Mouse (Mus musculus) myocyte (in vitro differentiated cells): ENCODE results near the gene Amelx. TPM values are rescaled to one million over a fixed set of nuclear protein-coding genes. Genes with fewer than 3 reads are reported as not detected.

Experiments used
- H3K27me3 ChIP-seq: one replicate; pipeline ENCODE4 v1.6.1; 2011; ENCODE audit not compliant: control insufficient read depth, insufficient read depth, insufficient read length
- H3K36me3 ChIP-seq: one replicate; pipeline ENCODE4 v1.6.1; 2011; ENCODE audit not compliant: control insufficient read depth, insufficient read depth
- H3K4me2 ChIP-seq: one replicate; pipeline ENCODE4 v1.6.1; 2011; ENCODE audit warnings: low read depth, control low read depth
- H3K4me3 ChIP-seq: one replicate; pipeline ENCODE4 v1.5.1; 2011; ENCODE audit warnings: mild to moderate bottlenecking, control low read depth, moderate library complexity
- H3K79me2 ChIP-seq: one replicate; pipeline ENCODE4 v1.6.1; 2011; ENCODE audit not compliant: control insufficient read depth, insufficient read depth
- H3ac ChIP-seq: one replicate; pipeline ENCODE4 v1.6.1; 2011; ENCODE audit not compliant: control insufficient read depth, insufficient read length
- CEBPB ChIP-seq: IDR thresholded peaks from 2 replicates; pipeline ENCODE4 v1.6.1; 2011; ENCODE audit warnings: mild to moderate bottlenecking, moderate library complexity; ENCODE audit not compliant: poor library complexity, insufficient read depth, severe bottlenecking
- E2F4 ChIP-seq: IDR thresholded peaks from one replicate; pipeline ENCODE4 v1.6.1; 2011; ENCODE audit warnings: mild to moderate bottlenecking, control low read depth, moderate library complexity; ENCODE audit not compliant: insufficient read depth
- MAX ChIP-seq: IDR thresholded peaks from one replicate; pipeline ENCODE4 v1.6.1; 2011; ENCODE audit warnings: low read depth, mild to moderate bottlenecking, control low read depth
- MYOD1 ChIP-seq, 3 experiments: IDR thresholded peaks; one replicate each; pipeline ENCODE4 v1.6.1; 2011; ENCODE audit warnings: control low read depth in 2 of 3, low read depth in 2 of 3, mild to moderate bottlenecking in 2 of 3, moderate library complexity in 1 of 3; ENCODE audit not compliant: insufficient read length in 2 of 3, control insufficient read depth in 1 of 3
- MYOG ChIP-seq, 3 experiments: IDR thresholded peaks; one replicate each; pipeline ENCODE4 v1.6.1; 2011; ENCODE audit warnings: control low read depth in 2 of 3, low read depth in 2 of 3, mild to moderate bottlenecking in 2 of 3; ENCODE audit not compliant: insufficient read length in 2 of 3, control insufficient read depth in 1 of 3, insufficient read depth in 1 of 3
- POLR2A ChIP-seq: IDR thresholded peaks from one replicate; pipeline ENCODE4 v1.6.1; 2011; ENCODE audit warnings: low read depth, mild to moderate bottlenecking, control low read depth, moderate library complexity; ENCODE audit not compliant: insufficient read length
- POLR2AphosphoS2 ChIP-seq: IDR thresholded peaks from one replicate; pipeline ENCODE4 v1.6.1; 2011; ENCODE audit warnings: low read depth, control low read depth; ENCODE audit not compliant: insufficient read length
- REST ChIP-seq: IDR thresholded peaks from one replicate; pipeline ENCODE4 v1.6.1; 2011; ENCODE audit warnings: mild to moderate bottlenecking, control low read depth, moderate library complexity; ENCODE audit not compliant: insufficient read depth, insufficient read length
- SRF ChIP-seq: IDR thresholded peaks from one replicate; pipeline ENCODE4 v1.6.1; 2011; ENCODE audit warnings: low read depth; ENCODE audit not compliant: control insufficient read depth, insufficient read length
- TCF12 ChIP-seq: IDR thresholded peaks from one replicate; pipeline ENCODE4 v1.6.1; 2011; ENCODE audit warnings: mild to moderate bottlenecking, control low read depth; ENCODE audit not compliant: poor library complexity, insufficient read depth, severe bottlenecking
- TCF3 ChIP-seq: IDR thresholded peaks from one replicate; pipeline ENCODE4 v1.6.1; 2011; ENCODE audit warnings: low read depth, control low read depth; ENCODE audit not compliant: insufficient read length
- USF1 ChIP-seq: IDR thresholded peaks from one replicate; pipeline ENCODE4 v1.6.1; 2011; ENCODE audit warnings: low read depth, mild to moderate bottlenecking, control low read depth, moderate library complexity
- polyA plus RNA-seq: library from polyadenylated mRNA; unstranded; fragments of >200 nt; fragmentation: generic; extraction: Trizol; gene quantifications from one replicate; pipeline ENCODE4 v1.2.1, GENCODE M21; 2012; ENCODE audit warnings: missing spikeins

Amelx gene
- polyA plus RNA-seq, 1 experiment = not detected

DNA sequence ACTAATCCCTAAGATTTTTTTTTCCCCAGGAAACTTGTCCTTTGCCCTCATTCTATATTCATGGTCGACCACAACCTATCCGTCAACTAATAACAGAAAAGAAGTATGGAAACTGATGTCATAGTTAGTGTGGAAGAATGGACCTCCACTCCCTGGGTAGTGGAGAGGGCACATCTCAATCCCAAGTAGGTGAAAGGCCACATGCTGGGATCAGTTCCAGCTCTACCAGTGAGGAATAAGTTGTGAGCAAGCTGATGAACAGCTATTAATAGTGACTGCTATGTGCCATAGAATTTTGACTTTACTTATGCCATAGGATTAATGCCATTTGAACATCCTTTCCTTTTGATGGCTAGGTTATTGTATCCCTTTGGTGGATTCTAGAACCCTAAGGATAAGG, 8.4 kb downstream of the Amelx start:
- Histone ChIP-seq H3K4me2 (no peak overlapping the region), H3K79me2 (no peaks in the 10 kb centered on the region), H3K27me3 (no peaks in the 10 kb centered on the region), H3ac (no peak overlapping the region), H3K4me3 (no peak overlapping the region), H3K36me3 (no peaks in the 10 kb centered on the region)
- no peak for TF ChIP-seq SRF

- no peak overlapping the region for H3ac ChIP-seq
These were observed 13.2 kb downstream of the Amelx start for GRCm38 (mm10) chrX:169173796-169174195.

GRCm38 (mm10) chrX:169170981-169171380, 16.0 kb downstream of the Amelx start:
- no peak overlapping the region for H3K4me2 ChIP-seq
- no peak overlapping the region for H3ac ChIP-seq
- TF ChIP-seq TCF3 = no peak
- no peak for TF ChIP-seq MAX
- no peak for TF ChIP-seq MYOG (IDR thresholded peaks at IDR 0.05; ENCODE audit: control insufficient read depth in 1 of 3, insufficient read depth in 1 of 3, insufficient read length in 2 of 3, low read depth in 2 of 3)
- TF ChIP-seq CEBPB = no peak
- no peak for TF ChIP-seq E2F4
- no peak for TF ChIP-seq MYOD1 (IDR thresholded peaks at IDR 0.05; ENCODE audit: control insufficient read depth in 1 of 3, insufficient read length in 2 of 3, low read depth in 2 of 3)
- H3K27me3 ChIP-seq = no peaks in the 10 kb centered on the region
- no peaks in the 10 kb centered on the region for H3K79me2 ChIP-seq
- no peak overlapping the region for H3K4me3 ChIP-seq
- H3K36me3 ChIP-seq = no peaks in the 10 kb centered on the region

More at GRCm38 (mm10) chrX:169173796-169174195, 13.2 kb downstream of the Amelx start:
- H3K4me3 ChIP-seq = no peak overlapping the region
- no peaks in the 10 kb centered on the region for H3K36me3 ChIP-seq
- no peak overlapping the region for H3K4me2 ChIP-seq
- TF ChIP-seq TCF3 (no peak), SRF (no peak), MYOG (IDR thresholded peaks at IDR 0.05; ENCODE audit: control insufficient read depth in 1 of 3, insufficient read depth in 1 of 3, insufficient read length in 2 of 3, low read depth in 2 of 3) (no peak), MYOD1 (IDR thresholded peaks at IDR 0.05; ENCODE audit: control insufficient read depth in 1 of 3, insufficient read length in 2 of 3, low read depth in 2 of 3) (no peak), TCF12 (no peak), CEBPB (no peak), USF1 (no peak), MAX (no peak), POLR2A (no peak), REST (no peak), E2F4 (no peak), POLR2AphosphoS2 (no peak)
- no peaks in the 10 kb centered on the region for H3K79me2 ChIP-seq
- no peaks in the 10 kb centered on the region for H3K27me3 ChIP-seq

DNA sequence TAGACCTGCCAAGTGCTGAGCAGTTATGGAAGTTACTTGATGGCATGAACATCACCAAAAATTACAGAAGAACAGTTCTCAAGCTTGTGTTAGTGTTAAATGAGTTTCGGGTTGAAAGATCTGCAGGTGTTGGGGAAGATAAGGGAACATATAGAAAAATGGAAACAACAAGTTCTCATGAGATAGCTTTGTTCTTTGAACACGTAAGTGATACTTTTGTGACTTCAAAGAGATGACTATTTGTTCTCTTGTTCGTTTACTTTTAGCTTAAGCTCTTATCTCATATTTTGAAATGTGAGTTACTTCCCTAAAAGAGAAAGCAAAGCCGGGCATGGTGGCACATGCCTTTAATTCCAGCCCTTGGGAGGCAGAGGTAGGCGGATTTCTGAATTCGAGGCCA, 28.6 kb downstream of the Amelx start:
- Histone ChIP-seq H3K27me3 (no peaks in the 10 kb centered on the region), H3K79me2 (no peaks in the 10 kb centered on the region), H3ac (no peak overlapping the region), H3K4me2 (no peak overlapping the region), H3K4me3 (no peak overlapping the region), H3K36me3 (no peaks in the 10 kb centered on the region)
- no peak for TF ChIP-seq MYOD1 (IDR thresholded peaks at IDR 0.05; ENCODE audit: control insufficient read depth in 1 of 3, insufficient read length in 2 of 3, low read depth in 2 of 3)
- no peak for TF ChIP-seq POLR2AphosphoS2
- TF ChIP-seq SRF = no peak
- no peak for TF ChIP-seq MAX
- no peak for TF ChIP-seq E2F4
- no peak for TF ChIP-seq TCF12
- TF ChIP-seq REST = no peak
- no peak for TF ChIP-seq USF1
- no peak for TF ChIP-seq MYOG (IDR thresholded peaks at IDR 0.05; ENCODE audit: control insufficient read depth in 1 of 3, insufficient read depth in 1 of 3, insufficient read length in 2 of 3, low read depth in 2 of 3)

DNA sequence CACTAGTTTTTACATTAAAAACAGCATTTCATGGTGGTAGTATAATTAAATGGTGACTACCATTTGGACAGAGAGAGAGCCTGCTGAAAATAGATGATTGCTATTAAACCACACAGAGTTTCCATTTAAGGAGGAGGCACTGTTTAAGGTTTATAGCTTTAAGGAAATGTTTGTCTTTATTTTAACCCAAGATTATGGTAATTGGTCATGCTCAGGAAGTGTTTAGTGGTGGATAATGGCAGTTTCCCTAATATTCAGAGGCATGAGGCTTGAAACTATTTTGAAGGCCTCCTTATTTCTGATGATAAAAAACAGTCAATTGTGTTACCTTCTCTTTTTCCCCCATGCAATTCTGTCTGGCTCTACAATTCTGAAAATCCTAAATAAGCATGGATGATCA, 33.2 kb downstream of the Amelx start:
- TF ChIP-seq MYOD1 (IDR thresholded peaks at IDR 0.05; ENCODE audit: control insufficient read depth in 1 of 3, insufficient read length in 2 of 3, low read depth in 2 of 3) = no peak
- Histone ChIP-seq H3K36me3 (no peaks in the 10 kb centered on the region), H3K4me3 (no peak overlapping the region), H3K27me3 (no peaks in the 10 kb centered on the region), H3K79me2 (no peaks in the 10 kb centered on the region), H3K4me2 (no peak overlapping the region), H3ac (no peak overlapping the region)

DNA sequence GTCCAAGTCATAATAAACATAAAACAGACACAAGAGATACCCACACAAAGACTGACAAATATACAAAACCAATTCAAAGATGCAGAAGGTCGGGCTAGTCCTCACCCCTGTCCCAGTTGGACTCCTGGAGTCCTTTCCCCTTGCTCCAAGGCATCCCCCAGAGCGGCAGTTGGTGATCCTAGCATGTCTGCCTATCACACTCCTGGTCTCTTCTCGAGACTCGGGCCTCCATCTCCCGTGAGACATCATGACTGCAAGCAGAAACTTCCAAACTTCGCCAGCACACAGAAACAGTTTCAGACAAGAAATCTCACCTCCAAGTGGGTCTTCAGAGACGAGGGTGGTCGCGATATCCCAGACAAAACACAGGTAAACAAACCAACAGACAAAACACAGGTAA, 46.5 kb downstream of the Amelx start:
- Histone ChIP-seq H3K27me3 (no peaks in the 10 kb centered on the region), H3K79me2 (no peaks in the 10 kb centered on the region), H3ac (no peak overlapping the region), H3K4me2 (no peak overlapping the region), H3K36me3 (no peaks in the 10 kb centered on the region), H3K4me3 (no peak overlapping the region)
- no peak for TF ChIP-seq MYOD1 (IDR thresholded peaks at IDR 0.05; ENCODE audit: control insufficient read depth in 1 of 3, insufficient read length in 2 of 3, low read depth in 2 of 3)
- no peak for TF ChIP-seq REST
- no peak for TF ChIP-seq SRF
- no peak for TF ChIP-seq USF1
- TF ChIP-seq TCF3 = no peak
- TF ChIP-seq MAX = no peak
- no peak for TF ChIP-seq POLR2AphosphoS2
- TF ChIP-seq TCF12 = no peak
- no peak for TF ChIP-seq POLR2A
- no peak for TF ChIP-seq E2F4
- no peak for TF ChIP-seq CEBPB
- no peak for TF ChIP-seq MYOG (IDR thresholded peaks at IDR 0.05; ENCODE audit: control insufficient read depth in 1 of 3, insufficient read depth in 1 of 3, insufficient read length in 2 of 3, low read depth in 2 of 3)
